Mouse (Mus musculus): ENCODE data around the gene Gm8871. TPM values are rescaled to one million over a fixed set of nuclear protein-coding genes. Genes with fewer than 3 reads are reported as not detected.

Gene Gm8871
- not detected for total RNA-seq (2023)

DNA sequence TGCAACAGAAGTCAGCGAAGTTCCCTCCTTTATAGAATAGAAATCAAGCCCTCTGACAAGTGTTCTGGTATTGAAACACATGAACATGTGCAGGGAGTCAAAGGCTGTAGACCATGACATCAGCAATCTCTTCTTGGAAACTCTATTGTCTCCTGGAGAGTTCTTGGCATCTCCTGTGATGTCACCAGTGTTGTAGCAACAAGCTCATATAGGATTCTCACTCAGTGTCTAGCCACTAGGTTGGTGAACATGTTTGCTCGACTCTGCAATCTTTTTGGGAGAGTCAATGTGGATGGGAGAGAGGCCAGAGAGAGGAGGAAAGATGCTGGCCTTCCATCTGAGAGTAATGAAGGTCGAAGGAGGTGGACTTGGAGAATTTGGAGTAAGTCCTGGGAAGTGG, at the start of gene Gm8871, which contains the start of gene Gm8857:
Gene Gm8871, plus strand, starts transcription at position 301 of the 400 bp plus-strand sequence.
Gene Gm8857, plus strand, starts transcription at position 303 of the 400 bp plus-strand sequence.

Other genes with a start within 250 kb of the Gm8871 start
- gene Gm8857, start within 50 bp of the Gm8871 start, total RNA-seq (2023) = not detected
- gene Gm8879, start 179.8 kb downstream of the Gm8871 start, total RNA-seq (2023) = not detected
- gene Gm5861, start 235.3 kb downstream of the Gm8871 start, total RNA-seq (2023) = not detected